Mouse (Mus musculus) embryonic facial prominence, embryonic 12.5 days (tissue): ENCODE data around the gene Bad. TPM values are rescaled to one million over a fixed set of nuclear protein-coding genes. Genes with fewer than 3 reads are reported as not detected.

Source experiments
- ATAC-seq: fragments of 200-750 bp; cut with Nextera tagmentation; 2 replicates; pipeline ENCODE4 v1.8.0; 2017; ENCODE audit not compliant: insufficient number of reproducible peaks, insufficient read depth, low FRiP score, low TSS enrichment
- H3K27ac ChIP-seq: fragments of 300-500 bp; sonication (generic); 2 replicates; pipeline ENCODE4 v1.5.1; 2016; ENCODE audit warnings: mild to moderate bottlenecking
- H3K27me3 ChIP-seq: fragments of 300-500 bp; sonication (generic); 2 replicates; pipeline ENCODE4 v1.6.1; 2016; ENCODE audit warnings: mild to moderate bottlenecking, moderate library complexity
- H3K36me3 ChIP-seq: fragments of 300-500 bp; sonication (generic); 2 replicates; pipeline ENCODE4 v1.6.1; 2016; ENCODE audit warnings: mild to moderate bottlenecking
- H3K4me1 ChIP-seq: fragments of 300-500 bp; sonication (generic); 2 replicates; pipeline ENCODE4 v1.6.1; 2016
- H3K4me2 ChIP-seq: fragments of 300-500 bp; sonication (generic); replicated peaks from 2 replicates; pipeline ENCODE4 v1.6.1; 2016; ENCODE audit warnings: mild to moderate bottlenecking, moderate library complexity
- H3K4me3 ChIP-seq: fragments of 300-500 bp; sonication (generic); 2 replicates; pipeline ENCODE4 v1.5.1; 2016; ENCODE audit warnings: mild to moderate bottlenecking
- H3K9ac ChIP-seq: fragments of 300-500 bp; sonication (generic); 2 replicates; pipeline ENCODE4 v1.6.1; 2016; ENCODE audit warnings: mild to moderate bottlenecking, moderate library complexity
- H3K9me3 ChIP-seq: fragments of 300-500 bp; sonication (generic); 2 replicates; pipeline ENCODE4 v1.6.1; 2016; ENCODE audit warnings: mild to moderate bottlenecking, moderate library complexity
- WGBS: fragments of 180-500 bp; shearing (Covaris S2); methylation state at CpG from one replicate; pipeline ENCODE4 v1.1.7; 2016; 5-methylcytosine and 5-hydroxymethylcytosine counted together
- polyA plus RNA-seq: library from polyadenylated mRNA; unstranded; fragments of >200 nt; fragmentation: Nextera tagmentation; extraction: Ambion mirVana; gene quantifications from 2 replicates; pipeline ENCODE4 v1.2.1, GENCODE M21; 2016

The Bad gene
- polyA plus RNA-seq, 1 experiment from 2014 or later = 75.0 TPM

DNA sequence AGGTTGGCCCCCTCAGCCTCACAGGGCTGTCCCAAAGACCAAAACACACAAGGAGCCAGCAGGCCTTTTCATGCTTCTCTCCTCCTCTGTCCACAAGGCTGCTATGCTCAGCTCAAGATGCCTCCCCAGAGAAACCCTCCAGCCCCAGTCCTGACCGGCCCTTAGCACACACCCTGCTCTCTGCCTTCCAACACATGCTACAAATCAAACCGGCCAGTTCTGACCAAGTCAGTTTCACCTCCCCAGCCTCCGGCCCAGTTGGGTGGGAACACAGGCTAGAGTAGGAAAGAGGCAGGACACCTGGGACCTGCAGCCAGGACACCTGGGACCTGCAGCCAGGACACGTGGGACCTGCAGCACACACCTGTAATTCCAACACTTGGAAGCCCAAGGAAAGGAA, 25.2 kb upstream of the Bad start:
- Histone ChIP-seq H3K36me3 (peaks cover 27% of the 10 kb centered on the region), H3K27me3 (no peaks in the 10 kb centered on the region), H3K4me2 (no peak overlapping the region), H3K9me3 (no peaks in the 10 kb centered on the region), H3K4me1 (peaks cover 13% of the 10 kb centered on the region), H3K27ac (no peak overlapping the region), H3K9ac (no peak overlapping the region), H3K4me3 (no peak overlapping the region)
- no peak for ATAC-seq
- WGBS = 77% methylated on average over 4 of the region's 4 CpGs

DNA sequence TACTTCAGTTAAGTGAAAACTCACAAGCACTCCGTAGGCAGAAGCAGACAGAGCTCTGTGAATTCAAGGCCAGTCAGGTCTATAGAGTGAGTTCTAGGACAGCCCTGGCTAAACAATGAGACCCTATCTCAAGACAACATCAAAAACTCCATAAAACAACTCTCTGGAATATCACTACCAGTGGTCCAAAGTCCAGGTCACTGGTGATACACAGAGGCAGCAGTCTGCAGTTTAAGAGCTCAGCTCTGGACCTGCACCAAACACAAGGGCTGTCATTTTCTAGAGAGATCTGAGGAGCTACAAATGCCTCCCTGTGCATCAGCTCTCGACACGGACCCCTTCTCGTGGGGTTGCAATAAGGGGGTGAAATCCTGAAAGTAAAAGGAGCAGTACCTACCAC, 23.3 kb upstream of the Bad start:
- Histone ChIP-seq H3K4me3 (no peak overlapping the region), H3K4me1 (peaks cover 12% of the 10 kb centered on the region), H3K4me2 (no peak overlapping the region), H3K9ac (no peak overlapping the region), H3K9me3 (no peaks in the 10 kb centered on the region), H3K27me3 (peaks cover 11% of the 10 kb centered on the region), H3K27ac (no peak overlapping the region), H3K36me3 (peaks cover 9% of the 10 kb centered on the region)
- ATAC-seq = no peak
- 94% methylated on average over 4 of the region's 4 CpGs for WGBS

GRCm38 (mm10) chr19:6919431-6919830, 22.2 kb upstream of the Bad start:
- ATAC-seq = no peak
- Histone ChIP-seq H3K36me3 (no peaks in the 10 kb centered on the region), H3K4me1 (peaks cover 12% of the 10 kb centered on the region), H3K4me2 (no peak overlapping the region), H3K4me3 (no peak overlapping the region), H3K27me3 (peaks cover 21% of the 10 kb centered on the region), H3K9me3 (no peaks in the 10 kb centered on the region), H3K27ac (no peak overlapping the region), H3K9ac (no peak overlapping the region)

- H3K9ac ChIP-seq = peak overlapping the region; percentile 82
- peaks cover 17% of the 10 kb centered on the region for H3K4me1 ChIP-seq
- 42% methylated on average over 8 of the region's 8 CpGs for WGBS
- H3K27ac ChIP-seq = no peak overlapping the region
- H3K4me3 ChIP-seq = peak overlapping the region; percentile 82
- H3K4me2 ChIP-seq = peak overlapping the region; percentile 75
- ATAC-seq = no peak; the same call in 1 of the 2 replicates
- no peaks in the 10 kb centered on the region for H3K36me3 ChIP-seq
- H3K9me3 ChIP-seq = no peaks in the 10 kb centered on the region
- H3K27me3 ChIP-seq = peaks cover 28% of the 10 kb centered on the region
Observed at GRCm38 (mm10) chr19:6919876-6920740, 21.6 kb upstream of the Bad start.

GRCm38 (mm10) chr19:6920741-6921636, 20.7 kb upstream of the Bad start:
- no peaks in the 10 kb centered on the region for H3K36me3 ChIP-seq
- H3K4me3 ChIP-seq = peak overlapping the region; percentile 82
- peak overlapping the region; percentile 68 for H3K27ac ChIP-seq
- 0 out of 2 replicates have a peak, but pooled peaks have one; percentile 29 for ATAC-seq
- peaks cover 21% of the 10 kb centered on the region for H3K4me1 ChIP-seq
- peaks cover 36% of the 10 kb centered on the region for H3K27me3 ChIP-seq
- H3K9me3 ChIP-seq = no peaks in the 10 kb centered on the region
- peak overlapping the region; percentile 82 for H3K9ac ChIP-seq
- H3K4me2 ChIP-seq = peak overlapping the region; percentile 75
- WGBS = 2% methylated on average over 48 of the region's 48 CpGs

- peak within 1 kb of the TSS; percentile 68 for H3K27ac ChIP-seq
- peak within 1 kb of the TSS; percentile 82 for H3K4me3 ChIP-seq
- H3K27me3 ChIP-seq = peaks cover 46% of the 10 kb centered on the region
- no peaks in the 10 kb centered on the region for H3K36me3 ChIP-seq
- WGBS = under 1% methylated on average over 66 of the region's 66 CpGs
- ATAC-seq = peak; percentile 92
- H3K9me3 ChIP-seq = no peaks in the 10 kb centered on the region
- H3K9ac ChIP-seq = peak within 1 kb of the TSS; percentile 82
- peak within 1 kb of the TSS; percentile 75 for H3K4me2 ChIP-seq
- H3K4me1 ChIP-seq = peaks cover 24% of the 10 kb centered on the region
Observed at GRCm38 (mm10) chr19:6921647-6922567, 19.8 kb upstream of the Bad start, which contains the start of gene Esrra. TSS of gene Esrra (minus strand) at chr19:6921813.

GRCm38 (mm10) chr19:6922901-6923735, 18.5 kb upstream of the Bad start:
- Histone ChIP-seq H3K4me1 (peaks cover 24% of the 10 kb centered on the region), H3K27ac (no peak overlapping the region), H3K4me2 (no peak overlapping the region), H3K9ac (no peak overlapping the region), H3K36me3 (no peaks in the 10 kb centered on the region), H3K9me3 (no peaks in the 10 kb centered on the region), H3K27me3 (peaks cover 58% of the 10 kb centered on the region), H3K4me3 (no peak overlapping the region)
- 67% methylated on average over 6 of the region's 6 CpGs for WGBS
- ATAC-seq = no peak

DNA sequence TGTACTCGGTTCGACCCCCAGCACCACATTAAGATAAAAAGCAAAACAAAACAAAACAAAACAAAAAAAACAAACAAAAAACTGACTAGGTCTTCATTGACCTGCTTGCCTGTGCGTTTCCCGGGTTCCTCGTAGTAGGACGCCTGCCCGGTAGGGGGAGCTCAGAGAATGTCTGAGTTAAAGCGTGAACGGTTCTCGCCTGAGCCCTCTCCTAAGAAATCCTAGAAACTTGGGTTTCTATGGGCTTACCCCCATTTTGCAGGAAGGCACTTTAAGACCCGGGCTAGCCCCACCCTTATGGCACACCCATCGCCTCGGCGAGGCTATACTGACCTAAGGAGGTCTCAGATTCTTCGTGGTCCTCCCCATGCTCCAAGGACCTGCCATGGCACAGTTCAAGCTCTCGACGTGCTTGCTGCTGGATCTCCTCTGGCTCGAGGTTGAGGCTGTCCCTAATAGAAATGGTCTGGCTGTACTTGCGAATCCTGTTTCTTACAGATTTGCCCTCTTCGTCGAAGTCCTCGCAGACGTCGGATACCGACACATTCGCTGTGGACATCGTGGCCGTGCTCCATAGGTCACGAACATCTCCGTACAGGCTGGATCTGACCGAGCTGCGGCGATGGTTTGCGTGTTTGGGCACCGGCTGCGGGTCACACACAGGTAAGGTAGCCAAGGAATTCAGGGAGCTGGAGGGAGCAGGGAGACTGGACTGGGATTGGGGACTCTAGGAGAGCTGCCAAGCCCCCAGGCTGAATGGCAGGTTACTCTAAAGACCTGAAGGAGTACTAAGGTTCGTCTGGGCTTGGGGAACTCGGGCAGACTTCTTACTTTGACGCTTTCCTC, 17.0 kb upstream of the Bad start:
- Histone ChIP-seq H3K4me1 (peaks cover 24% of the 10 kb centered on the region), H3K9me3 (no peaks in the 10 kb centered on the region), H3K9ac (no peak overlapping the region), H3K4me3 (peak overlapping the region; percentile 15), H3K27me3 (peaks cover 72% of the 10 kb centered on the region), H3K27ac (no peak overlapping the region), H3K4me2 (peak overlapping the region; percentile 26), H3K36me3 (no peaks in the 10 kb centered on the region)
- ATAC-seq = no peak
- WGBS = 3% methylated on average over 39 of the region's 39 CpGs

GRCm38 (mm10) chr19:6925307-6925573, 16.4 kb upstream of the Bad start, which contains the start of gene Catsperz:
TSS of gene Catsperz (minus strand) at chr19:6925380.
- peaks cover 76% of the 10 kb centered on the region for H3K27me3 ChIP-seq
- 4% methylated on average over 9 of the region's 9 CpGs for WGBS
- H3K4me2 ChIP-seq = peak within 1 kb of the TSS; percentile 26
- H3K9me3 ChIP-seq = no peaks in the 10 kb centered on the region
- H3K4me3 ChIP-seq = peak within 1 kb of the TSS; percentile 15
- H3K4me1 ChIP-seq = peaks cover 20% of the 10 kb centered on the region
- H3K9ac ChIP-seq = no peak within 1 kb of the TSS
- H3K36me3 ChIP-seq = no peaks in the 10 kb centered on the region
- no peak within 1 kb of the TSS for H3K27ac ChIP-seq
- no peak for ATAC-seq
